Mouse (Mus musculus): ENCODE measurements around the gene Rtn4rl1. TPM values are rescaled to one million over a fixed set of nuclear protein-coding genes. Genes with fewer than 3 reads are reported as not detected.

Rtn4rl1 gene
- polyA plus RNA-seq, 1 experiment from 2014 or later = 2.4 TPM

- no peak for DNase-seq (ENCODE audit: low spot score)
- WGBS = 73% methylated on average over 5 of the region's 5 CpGs
- peak overlapping the region; percentile 51; the same call in 1 of the 2 replicates for H3K27ac ChIP-seq (ENCODE audit: low read depth, low read length)
- H3K27me3 ChIP-seq (ENCODE audit: control insufficient read depth, insufficient read depth, low read length) = no peaks in the 10 kb centered on the region
- no peak overlapping the region for H3K9ac ChIP-seq (ENCODE audit: low read depth, low read length)
- no peak overlapping the region for H3K4me3 ChIP-seq (ENCODE audit: low read depth, low read length)
- H3K4me1 ChIP-seq (replicated peaks; ENCODE audit: control insufficient read depth, insufficient read depth, low read length) = 0 out of 2 replicates have a peak, but pooled peaks cover 3% of the 10 kb centered on the region
- no peaks in the 10 kb centered on the region for H3K36me3 ChIP-seq (ENCODE audit: control insufficient read depth, insufficient read depth, low read length)
- no peak for ATAC-seq (ENCODE audit: low FRiP score)
- H3K9me3 ChIP-seq (ENCODE audit: control insufficient read depth, low read length) = no peaks in the 10 kb centered on the region
- no peak overlapping the region for H3K4me2 ChIP-seq (replicated peaks; ENCODE audit: low read depth, low read length)
These were observed 69.2 kb downstream of the Rtn4rl1 start for GRCm38 (mm10) chr11:75262791-75263190.

GRCm38 (mm10) chr11:75263274-75263963 lies 69.8 kb downstream of the Rtn4rl1 start:
- H3K36me3 ChIP-seq (ENCODE audit: control insufficient read depth, insufficient read depth, low read length) = no peaks in the 10 kb centered on the region
- 62% methylated on average over 15 of the region's 15 CpGs for WGBS
- H3K9ac ChIP-seq (ENCODE audit: low read depth, low read length) = no peak overlapping the region
- no peak overlapping the region for H3K4me3 ChIP-seq (ENCODE audit: low read depth, low read length)
- H3K4me2 ChIP-seq (replicated peaks; ENCODE audit: low read depth, low read length) = no peak overlapping the region
- DNase-seq (ENCODE audit: low spot score) (no peak), ATAC-seq (ENCODE audit: low FRiP score) (peak; percentile 54)
- H3K9me3 ChIP-seq (ENCODE audit: control insufficient read depth, low read length) = no peaks in the 10 kb centered on the region
- H3K27ac ChIP-seq (ENCODE audit: low read depth, low read length) = peak overlapping the region; percentile 51; the same call in 1 of the 2 replicates
- 0 out of 2 replicates have a peak, but pooled peaks cover 3% of the 10 kb centered on the region for H3K4me1 ChIP-seq (replicated peaks; ENCODE audit: control insufficient read depth, insufficient read depth, low read length)
- H3K27me3 ChIP-seq (ENCODE audit: control insufficient read depth, insufficient read depth, low read length) = no peaks in the 10 kb centered on the region

- no peaks in the 10 kb centered on the region for H3K9me3 ChIP-seq (ENCODE audit: control insufficient read depth, low read length)
- no peak overlapping the region for H3K9ac ChIP-seq (ENCODE audit: low read depth, low read length)
- 60% methylated on average over 6 of the region's 6 CpGs for WGBS
- no peak overlapping the region for H3K4me3 ChIP-seq (ENCODE audit: low read depth, low read length)
- H3K4me2 ChIP-seq (replicated peaks; ENCODE audit: low read depth, low read length) = no peak overlapping the region
- H3K36me3 ChIP-seq (ENCODE audit: control insufficient read depth, insufficient read depth, low read length) = no peaks in the 10 kb centered on the region
- 0 out of 2 replicates have a peak overlapping the region, but pooled peaks have one; percentile 51 for H3K27ac ChIP-seq (ENCODE audit: low read depth, low read length)
- no peak for DNase-seq (ENCODE audit: low spot score)
- peak; percentile 65 for ATAC-seq (ENCODE audit: low FRiP score)
- 0 out of 2 replicates have a peak, but pooled peaks cover 3% of the 10 kb centered on the region for H3K4me1 ChIP-seq (replicated peaks; ENCODE audit: control insufficient read depth, insufficient read depth, low read length)
- H3K27me3 ChIP-seq (ENCODE audit: control insufficient read depth, insufficient read depth, low read length) = no peaks in the 10 kb centered on the region
These were observed 70.4 kb downstream of the Rtn4rl1 start for GRCm38 (mm10) chr11:75263964-75264312.

GRCm38 (mm10) chr11:75264550-75264949 lies 71.0 kb downstream of the Rtn4rl1 start:
- H3K4me1 ChIP-seq (replicated peaks; ENCODE audit: control insufficient read depth, insufficient read depth, low read length) = 0 out of 2 replicates have a peak, but pooled peaks cover 3% of the 10 kb centered on the region
- ATAC-seq (ENCODE audit: low FRiP score) = no peak
- 88% methylated on average over 6 of the region's 6 CpGs for WGBS

GRCm38 (mm10) chr11:75265545-75265944 lies 72.0 kb downstream of the Rtn4rl1 start:
- no peaks in the 10 kb centered on the region for H3K36me3 ChIP-seq (ENCODE audit: control insufficient read depth, insufficient read depth, low read length)
- no peak overlapping the region for H3K4me2 ChIP-seq (replicated peaks; ENCODE audit: low read depth, low read length)
- H3K27ac ChIP-seq (ENCODE audit: low read depth, low read length) = no peak overlapping the region
- ATAC-seq (ENCODE audit: low FRiP score) = no peak
- no peak overlapping the region for H3K4me3 ChIP-seq (ENCODE audit: low read depth, low read length)
- no peaks in the 10 kb centered on the region for H3K27me3 ChIP-seq (ENCODE audit: control insufficient read depth, insufficient read depth, low read length)
- no peak for DNase-seq (ENCODE audit: low spot score)
- H3K9me3 ChIP-seq (ENCODE audit: control insufficient read depth, low read length) = no peaks in the 10 kb centered on the region
- H3K9ac ChIP-seq (ENCODE audit: low read depth, low read length) = no peak overlapping the region
- WGBS = 66% methylated on average over 15 of the region's 15 CpGs
- 0 out of 2 replicates have a peak, but pooled peaks cover 3% of the 10 kb centered on the region for H3K4me1 ChIP-seq (replicated peaks; ENCODE audit: control insufficient read depth, insufficient read depth, low read length)

More at GRCm38 (mm10) chr11:75264550-75264949, 71.0 kb downstream of the Rtn4rl1 start:
- Histone ChIP-seq H3K27ac (ENCODE audit: low read depth, low read length) (no peak overlapping the region), H3K27me3 (ENCODE audit: control insufficient read depth, insufficient read depth, low read length) (no peaks in the 10 kb centered on the region), H3K36me3 (ENCODE audit: control insufficient read depth, insufficient read depth, low read length) (no peaks in the 10 kb centered on the region), H3K9me3 (ENCODE audit: control insufficient read depth, low read length) (no peaks in the 10 kb centered on the region), H3K4me3 (ENCODE audit: low read depth, low read length) (no peak overlapping the region), H3K4me2 (replicated peaks; ENCODE audit: low read depth, low read length) (no peak overlapping the region), H3K9ac (ENCODE audit: low read depth, low read length) (no peak overlapping the region)
- no peak for DNase-seq (ENCODE audit: low spot score)

GRCm38 (mm10) chr11:75267826-75268281 lies 74.3 kb downstream of the Rtn4rl1 start:
- H3K27ac ChIP-seq (ENCODE audit: low read depth, low read length) = no peak overlapping the region
- no peak overlapping the region for H3K4me2 ChIP-seq (replicated peaks; ENCODE audit: low read depth, low read length)
- ATAC-seq (ENCODE audit: low FRiP score) = no peak
- no peaks in the 10 kb centered on the region for H3K9me3 ChIP-seq (ENCODE audit: control insufficient read depth, low read length)
- H3K9ac ChIP-seq (ENCODE audit: low read depth, low read length) = no peak overlapping the region
- H3K27me3 ChIP-seq (ENCODE audit: control insufficient read depth, insufficient read depth, low read length) = no peaks in the 10 kb centered on the region
- 61% methylated on average over 9 of the region's 9 CpGs for WGBS
- DNase-seq (ENCODE audit: low spot score) = no peak
- no peak overlapping the region for H3K4me3 ChIP-seq (ENCODE audit: low read depth, low read length)
- 0 out of 2 replicates have a peak, but pooled peaks cover 3% of the 10 kb centered on the region for H3K4me1 ChIP-seq (replicated peaks; ENCODE audit: control insufficient read depth, insufficient read depth, low read length)
- H3K36me3 ChIP-seq (ENCODE audit: control insufficient read depth, insufficient read depth, low read length) = no peaks in the 10 kb centered on the region

- H3K4me2 ChIP-seq (replicated peaks; ENCODE audit: low read depth, low read length) = no peak overlapping the region
- H3K4me3 ChIP-seq (ENCODE audit: low read depth, low read length) = no peak overlapping the region
- no peaks in the 10 kb centered on the region for H3K36me3 ChIP-seq (ENCODE audit: control insufficient read depth, insufficient read depth, low read length)
- H3K9me3 ChIP-seq (ENCODE audit: control insufficient read depth, low read length) = no peaks in the 10 kb centered on the region
- H3K4me1 ChIP-seq (replicated peaks; ENCODE audit: control insufficient read depth, insufficient read depth, low read length) = peaks cover 2% of the 10 kb centered on the region
- H3K27ac ChIP-seq (ENCODE audit: low read depth, low read length) = no peak overlapping the region
- DNase-seq (ENCODE audit: low spot score) (no peak), ATAC-seq (ENCODE audit: low FRiP score) (no peak)
- H3K27me3 ChIP-seq (ENCODE audit: control insufficient read depth, insufficient read depth, low read length) = no peaks in the 10 kb centered on the region
- 68% methylated on average over 5 of the region's 5 CpGs for WGBS
- H3K9ac ChIP-seq (ENCODE audit: low read depth, low read length) = no peak overlapping the region
These were observed 74.9 kb downstream of the Rtn4rl1 start for GRCm38 (mm10) chr11:75268492-75268891.

- WGBS = 89% methylated on average over 4 of the region's 4 CpGs
These were observed 75.6 kb downstream of the Rtn4rl1 start for GRCm38 (mm10) chr11:75269213-75269612.

More at GRCm38 (mm10) chr11:75269213-75269612, 75.6 kb downstream of the Rtn4rl1 start:
- no peak overlapping the region for H3K4me3 ChIP-seq (ENCODE audit: low read depth, low read length)
- no peak overlapping the region for H3K27ac ChIP-seq (ENCODE audit: low read depth, low read length)
- no peak overlapping the region for H3K4me2 ChIP-seq (replicated peaks; ENCODE audit: low read depth, low read length)
- H3K27me3 ChIP-seq (ENCODE audit: control insufficient read depth, insufficient read depth, low read length) = no peaks in the 10 kb centered on the region
- no peak overlapping the region for H3K9ac ChIP-seq (ENCODE audit: low read depth, low read length)
- DNase-seq (ENCODE audit: low spot score) (no peak), ATAC-seq (ENCODE audit: low FRiP score) (no peak)
- H3K36me3 ChIP-seq (ENCODE audit: control insufficient read depth, insufficient read depth, low read length) = no peaks in the 10 kb centered on the region
- no peaks in the 10 kb centered on the region for H3K9me3 ChIP-seq (ENCODE audit: control insufficient read depth, low read length)
- H3K4me1 ChIP-seq (replicated peaks; ENCODE audit: control insufficient read depth, insufficient read depth, low read length) = peaks cover 3% of the 10 kb centered on the region
